Comparison of ENCODE assay signal across 16 mouse cellular contexts in the genomic region with DNA sequence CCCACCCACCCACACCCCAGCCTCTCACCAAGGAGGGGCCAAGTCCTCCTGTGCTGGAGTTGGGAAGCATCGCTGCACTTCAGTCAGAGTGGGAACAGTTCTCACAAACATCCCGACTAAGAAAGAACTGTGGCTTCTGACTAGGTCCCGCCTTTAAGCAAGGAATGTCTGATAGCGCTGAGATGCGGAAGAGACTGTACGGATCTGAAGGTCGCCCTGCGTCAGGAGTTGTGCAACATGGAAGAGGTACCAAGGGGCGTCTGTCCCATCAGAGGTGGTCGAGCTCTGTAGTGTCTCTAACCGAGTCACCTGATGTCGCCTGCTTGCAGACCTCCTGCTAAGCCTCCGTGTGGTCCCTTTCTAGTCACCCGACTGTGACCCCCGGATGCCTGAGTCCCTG. TPM values are rescaled to one million over a fixed set of nuclear protein-coding genes. Genes with fewer than 3 reads are reported as not detected.
"Had no signal": no experiment of that assay in that cellular context is flagged by ENCODE, and none has a peak within 500 bp of the region (broad histone marks: within the 10 kb centered on the region; RNA-seq: fewer than 3 reads in every experiment).

No protein-coding gene starts in this region.

- ATAC-seq: liver, postnatal 0 days had no signal

- H3K27ac ChIP-seq: kidney, postnatal 0 days; limb, embryonic 15.5 days; liver, embryonic 13.5 days; lung, embryonic 15.5 days; macrophage; midbrain, embryonic 12.5 days had no signal

- H3K9me3 ChIP-seq: limb, embryonic 15.5 days; liver, embryonic 13.5 days; lung, embryonic 15.5 days; megakaryocyte, embryonic 14.5 days; midbrain, embryonic 12.5 days had no signal

- H3K4me1 ChIP-seq: limb, embryonic 15.5 days; liver, embryonic 13.5 days; lung, embryonic 15.5 days; megakaryocyte, embryonic 14.5 days; midbrain, embryonic 12.5 days had no signal

- DNase-seq: kidney, postnatal 36 days; layer of hippocampus, adult 9-11 months; layer of hippocampus, postnatal 36 days; liver, embryonic 13.5 days; liver, postnatal 0 days; lung, postnatal 14 days; right cerebral cortex, adult 18-20 months; right cerebral cortex, postnatal 25 days; thymus, postnatal 4 days had no signal

- H3K4me3 ChIP-seq: limb, embryonic 15.5 days; liver, embryonic 13.5 days; lung, embryonic 15.5 days; megakaryocyte, embryonic 14.5 days; midbrain, embryonic 12.5 days had no signal

- H3K9ac ChIP-seq: limb, embryonic 15.5 days; liver, embryonic 13.5 days; liver, postnatal 0 days; lung, embryonic 15.5 days; midbrain, embryonic 12.5 days had no signal

- H3K4me2 ChIP-seq: limb, embryonic 15.5 days; liver, embryonic 13.5 days; lung, embryonic 15.5 days; midbrain, embryonic 12.5 days had no signal

- H3K36me3 ChIP-seq: limb, embryonic 15.5 days; liver, embryonic 13.5 days; lung, embryonic 15.5 days; midbrain, embryonic 12.5 days had no signal

- H3K27me3 ChIP-seq: limb, embryonic 15.5 days; midbrain, embryonic 12.5 days had no signal

RNA-seq across cellular contexts. Expression of gene Gsto2, which starts 10.9 kb away (rescaled TPM):
- polyA plus RNA-seq: small intestine, adult 2 months had no signal

RNA-seq across cellular contexts. Expression of gene Cfap43, which starts 42.8 kb away (rescaled TPM):
- polyA plus RNA-seq: small intestine, adult 2 months had no signal
